11 mouse cellular contexts compared by ENCODE assay signal in the genomic region with DNA sequence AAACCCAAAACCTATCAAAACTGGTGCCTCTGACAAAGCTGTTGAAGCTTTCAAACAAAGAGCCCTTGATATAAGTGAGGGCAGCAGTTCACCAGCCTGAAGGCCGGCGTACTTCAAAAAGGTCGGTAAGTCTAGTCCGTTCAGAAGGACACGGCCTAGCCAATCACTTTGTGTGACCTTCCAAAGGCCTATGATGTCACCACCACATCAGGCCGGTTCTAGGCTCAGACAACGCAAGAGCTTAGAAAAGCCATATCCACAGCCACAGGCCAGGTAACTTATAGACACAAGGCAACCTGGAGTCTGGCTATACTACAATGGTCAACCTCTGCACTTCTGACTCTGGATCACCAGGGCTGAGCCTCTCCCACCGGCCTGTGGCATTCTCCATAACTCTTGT. TPM values are rescaled to one million over a fixed set of nuclear protein-coding genes. Genes with fewer than 3 reads are reported as not detected.
DNase-seq lines count a peak whose midpoint lies in the region; ATAC-seq and TF ChIP-seq lines count a peak whose summit lies in the region.
"Had no signal": no experiment of that assay in that cellular context is flagged by ENCODE, and none has a peak within 500 bp of the region (broad histone marks: within the 10 kb centered on the region; RNA-seq: fewer than 3 reads in every experiment).

No protein-coding gene starts in this region.

- no peak overlapping the region for H3K9ac ChIP-seq in heart, embryonic 14.5 days (ENCODE audit: low read length)
- H3K9ac ChIP-seq in lung, embryonic 14.5 days: peak overlapping the region; percentile 16; the same call in 1 of the 2 replicates

- peaks cover 12% of the 10 kb centered on the region; the same call in 1 of the 2 replicates for H3K27me3 ChIP-seq in heart, embryonic 14.5 days (ENCODE audit: control insufficient read depth, insufficient read depth, low read length)
- H3K27me3 ChIP-seq in lung, embryonic 14.5 days (ENCODE audit: insufficient read depth, low read length): peaks cover 29% of the 10 kb centered on the region
- H3K27me3 ChIP-seq in limb, embryonic 10.5 days (ENCODE audit: low read depth, poor library complexity, severe bottlenecking): peaks cover 49% of the 10 kb centered on the region

- H3K4me1 ChIP-seq in heart, embryonic 14.5 days (ENCODE audit: control insufficient read depth in 2 of 2, insufficient read depth in 2 of 2, low read length in 2 of 2): peaks cover 11 to 22% of the 10 kb centered on the region in 2 experiments
- no peaks in the 10 kb centered on the region for H3K4me1 ChIP-seq in lung, embryonic 14.5 days (ENCODE audit: insufficient read depth)
- peaks cover 43% of the 10 kb centered on the region for H3K4me1 ChIP-seq in limb, embryonic 10.5 days

- H3K4me2 ChIP-seq in heart, embryonic 14.5 days (ENCODE audit: low read length): peak overlapping the region; percentile 99
- peak overlapping the region; percentile 92 for H3K4me2 ChIP-seq in lung, embryonic 14.5 days

- intact Hi-C loops in heart, postnatal 10 days (cut with DNase I): loop anchor here (5.0 kb wide), 1 partner anchor 33 kb away; a partner anchor contains a TSS

- 13% methylated on average over 8 of the region's 8 CpGs for WGBS in heart, embryonic 14.5 days
- WGBS in lung, embryonic 14.5 days: 52% methylated on average over 8 of the region's 8 CpGs
- 72% methylated on average over 8 of the region's 8 CpGs for whole genome bisulfite sequencing in limb, embryonic 10.5 days

- no peaks in the 10 kb centered on the region for H3K9me3 ChIP-seq in heart, embryonic 14.5 days (ENCODE audit: control insufficient read depth, low read length)
- no peaks in the 10 kb centered on the region for H3K9me3 ChIP-seq in lung, embryonic 14.5 days (ENCODE audit: low read depth, low read length)
- no peaks in the 10 kb centered on the region for H3K9me3 ChIP-seq in limb, embryonic 10.5 days (replicated peaks)

- DNase-seq in heart, postnatal 10 days: no peak
- no peak for DNase-seq in lung, embryonic 14.5 days
- DNase-seq in lung, postnatal 10 days: no peak
- peak; percentile 29 for DNase-seq in adrenal gland, postnatal 14 days
- DNase-seq in limb, embryonic 10.5 days (ENCODE audit: low spot score): no peak
- no peak for DNase-seq in gastrocnemius, adult 8-10 months (ENCODE audit: low spot score in 2 of 2)
- DNase-seq: cerebellum, adult 11-12 months had no signal

- ATAC-seq in heart, embryonic 14.5 days (ENCODE audit: insufficient number of reproducible peaks, insufficient read depth, low FRiP score, low read depth): peak; percentile 26; the same call in 1 of the 2 replicates
- no peak for ATAC-seq in lung, embryonic 14.5 days (ENCODE audit: insufficient read depth)
- no peak for ATAC-seq in activated CD4-positive, CD25-positive, alpha-beta regulatory T cell, adult 4 months

- TF ChIP-seq CTCF in lung, embryonic 14.5 days (IDR thresholded peaks at IDR 0.05; ENCODE audit: low read depth): no peak

- peak overlapping the region; percentile 58 to 79 for H3K27ac ChIP-seq in heart, embryonic 14.5 days (replicated peaks in 1 of 2; ENCODE audit: control insufficient read depth in 1 of 2, insufficient read depth in 1 of 2, low read depth in 2 of 2, low read length in 2 of 2)
- 0 out of 2 replicates have a peak overlapping the region, but pooled peaks have one; percentile 6 for H3K27ac ChIP-seq in lung, embryonic 14.5 days (ENCODE audit: low read depth)
- H3K27ac ChIP-seq in limb, embryonic 10.5 days: 0 out of 2 replicates have a peak overlapping the region, but pooled peaks have one; percentile 82
- H3K27ac ChIP-seq: left cerebral cortex, adult 2 months had no signal

- H3K36me3 ChIP-seq in heart, embryonic 14.5 days (ENCODE audit: control insufficient read depth, insufficient read depth, low read length): no peaks in the 10 kb centered on the region
- no peaks in the 10 kb centered on the region for H3K36me3 ChIP-seq in lung, embryonic 14.5 days (ENCODE audit: insufficient read depth)
- no peaks in the 10 kb centered on the region for H3K36me3 ChIP-seq in limb, embryonic 10.5 days

- 0 out of 4 replicates have a peak overlapping the region, but pooled peaks of 1 of the 2 experiments have one; percentile 73 for H3K4me3 ChIP-seq in heart, embryonic 14.5 days (ENCODE audit: control insufficient read depth in 1 of 2, insufficient read depth in 1 of 2, low read depth in 1 of 2, low read length in 2 of 2)
- peak overlapping the region; percentile 58 for H3K4me3 ChIP-seq in lung, embryonic 14.5 days (ENCODE audit: low read depth, low read length)
- 0 out of 2 replicates have a peak overlapping the region, but pooled peaks have one; percentile 61 for H3K4me3 ChIP-seq in limb, embryonic 10.5 days
- H3K4me3 ChIP-seq: left cerebral cortex, adult 2 months; myocyte had no signal

RNA-seq across cellular contexts. Expression of a gene that starts 1.8 kb away (rescaled TPM):
- 93.5 and 98.5 TPM in 2 replicates for polyA plus RNA-seq in heart, embryonic 14.5 days (2014; fragmentation: Nextera tagmentation; extraction: Ambion mirVana)
- total RNA-seq in heart, postnatal 10 days (2021): 10 to 100 TPM; 53.3 to 62.7 TPM
- 243 and 265 TPM in 2 replicates for polyA plus RNA-seq in lung, embryonic 14.5 days (2014; fragmentation: Nextera tagmentation; extraction: Ambion mirVana)
- 29.0 and 31.5 TPM in 2 replicates for total RNA-seq in adrenal gland, postnatal 14 days (2021)
- 58.8 and 71.8 TPM in 2 replicates for polyA plus RNA-seq in limb, embryonic 10.5 days (2016; fragmentation: Nextera tagmentation; extraction: Ambion mirVana)
- total RNA-seq in gastrocnemius, adult 8-10 months (2022): 10 to 100 TPM; 11.2 to 15.9 (median 12.5) TPM
- 10 to 100 TPM; 66.6 to 70.2 TPM for polyA plus RNA-seq in activated CD4-positive, CD25-positive, alpha-beta regulatory T cell, adult 4 months (2017; shearing (Covaris generic))

RNA-seq across cellular contexts. Expression of a gene that starts 9.2 kb away (rescaled TPM):
- polyA plus RNA-seq in heart, embryonic 14.5 days (2014; fragmentation: Nextera tagmentation; extraction: Ambion mirVana): 11.8 TPM in 2 replicates
- 10 to 100 TPM; 21.2 to 27.8 TPM for total RNA-seq in heart, postnatal 10 days (2021)
- polyA plus RNA-seq in lung, embryonic 14.5 days (2014; fragmentation: Nextera tagmentation; extraction: Ambion mirVana): 114 and 127 TPM in 2 replicates
- total RNA-seq in adrenal gland, postnatal 14 days (2021): 10.9 and 12.4 TPM in 2 replicates
- polyA plus RNA-seq in limb, embryonic 10.5 days (2016; fragmentation: Nextera tagmentation; extraction: Ambion mirVana): 5.4 and 6.1 TPM in 2 replicates
- total RNA-seq in gastrocnemius, adult 8-10 months (2022): 1 to 10 TPM; 2.7 to 3.4 (median 3.0) TPM
- not detected for polyA plus RNA-seq in activated CD4-positive, CD25-positive, alpha-beta regulatory T cell, adult 4 months (2017; shearing (Covaris generic))

RNA-seq across cellular contexts. Expression of a gene that starts 23.8 kb away (rescaled TPM):
- 0.54 and 1.5 TPM in 2 replicates for polyA plus RNA-seq in heart, embryonic 14.5 days (2014; fragmentation: Nextera tagmentation; extraction: Ambion mirVana)
- 1 to 10 TPM in 1 of 2 experiments, under 1 TPM in 1; 0.45 to 2.1 TPM for total RNA-seq in heart, postnatal 10 days (2021)
- 13.5 and 14.7 TPM in 2 replicates for polyA plus RNA-seq in lung, embryonic 14.5 days (2014; fragmentation: Nextera tagmentation; extraction: Ambion mirVana)
- total RNA-seq in adrenal gland, postnatal 14 days (2021): 1.8 and 2.4 TPM in 2 replicates
- polyA plus RNA-seq in limb, embryonic 10.5 days (2016; fragmentation: Nextera tagmentation; extraction: Ambion mirVana): 24.0 and 32.9 TPM in 2 replicates
- 1 to 10 TPM in 3 of 4 experiments, under 1 TPM in 1; 0.92 to 4.5 (median 2.0) TPM for total RNA-seq in gastrocnemius, adult 8-10 months (2022)
- not detected for polyA plus RNA-seq in activated CD4-positive, CD25-positive, alpha-beta regulatory T cell, adult 4 months (2017; shearing (Covaris generic))

RNA-seq across cellular contexts. Expression of a gene that starts 31.7 kb away (rescaled TPM):
- 5.9 and 7.7 TPM in 2 replicates for polyA plus RNA-seq in heart, embryonic 14.5 days (2014; fragmentation: Nextera tagmentation; extraction: Ambion mirVana)
- total RNA-seq in heart, postnatal 10 days (2021): 1 to 10 TPM; 2.6 to 3.5 TPM
- 4.6 and 4.7 TPM in 2 replicates for polyA plus RNA-seq in lung, embryonic 14.5 days (2014; fragmentation: Nextera tagmentation; extraction: Ambion mirVana)
- 2.4 and 2.7 TPM in 2 replicates for total RNA-seq in adrenal gland, postnatal 14 days (2021)
- 2.6 and 3.4 TPM in 2 replicates for polyA plus RNA-seq in limb, embryonic 10.5 days (2016; fragmentation: Nextera tagmentation; extraction: Ambion mirVana)
- total RNA-seq in gastrocnemius, adult 8-10 months (2022): under 1 TPM in 3 of 4 experiments, not detected in 1; 0.44 to 0.85 (median 0.79) TPM
- 1 to 10 TPM; 2.7 to 3.6 TPM for polyA plus RNA-seq in activated CD4-positive, CD25-positive, alpha-beta regulatory T cell, adult 4 months (2017; shearing (Covaris generic))

RNA-seq across cellular contexts. Expression of a gene that starts 41.8 kb away (rescaled TPM):
- polyA plus RNA-seq in heart, embryonic 14.5 days (2014; fragmentation: Nextera tagmentation; extraction: Ambion mirVana): 105 and 114 TPM in 2 replicates
- 10 to 100 TPM; 72.9 to 75.1 TPM for total RNA-seq in heart, postnatal 10 days (2021)
- 121 and 123 TPM in 2 replicates for polyA plus RNA-seq in lung, embryonic 14.5 days (2014; fragmentation: Nextera tagmentation; extraction: Ambion mirVana)
- total RNA-seq in adrenal gland, postnatal 14 days (2021): 77.1 and 81.0 TPM in 2 replicates
- 99.8 and 103 TPM in 2 replicates for polyA plus RNA-seq in limb, embryonic 10.5 days (2016; fragmentation: Nextera tagmentation; extraction: Ambion mirVana)
- total RNA-seq in gastrocnemius, adult 8-10 months (2022): 10 to 100 TPM; 36.9 to 39.3 (median 38.4) TPM
- polyA plus RNA-seq in activated CD4-positive, CD25-positive, alpha-beta regulatory T cell, adult 4 months (2017; shearing (Covaris generic)): 10 to 100 TPM; 57.6 to 73.2 TPM

Comparison
In these comparisons a context has a peak if more than half of its experiments do, and no peak if none do; other contexts are left out.
1. H3K27ac ChIP-seq: peak in every context shown above with its lines; median percentile 82 in limb, embryonic 10.5 days; 68 in heart, embryonic 14.5 days; 6 in lung, embryonic 14.5 days.